Mouse (Mus musculus): ENCODE results near the gene Med18.

GRCm38 (mm10) chr4:132491748-132492147, 28.0 kb upstream of the Med18 start:
- TF ChIP-seq CTCF (IDR thresholded peaks at IDR 0.05; ENCODE audit: low read depth, low read length), result no peak
- TF ChIP-seq POLR2A (IDR thresholded peaks at IDR 0.05; ENCODE audit: borderline replicate concordance, low read depth, low read length), result no peak
